Mouse (Mus musculus): Measurements from ENCODE around the gene Pltp. TPM values are rescaled to one million over a fixed set of nuclear protein-coding genes. Genes with fewer than 3 reads are reported as not detected.

Gene Pltp
- 10 to 100 TPM; 72.9 to 79.2 TPM for total RNA-seq (2021)
- long read RNA-seq, transcript Pltp-201 (16 exons, 1,809 nt) = major isoform, 51 of 74 reads
- long read RNA-seq, transcript Pltp-202 (15 exons, 2,226 nt) = minor isoform, 7 of 74 reads
- long read RNA-seq, partial matches to known transcripts = 11 of 74 reads
- long read RNA-seq, other reads (novel, unspliced or antisense) = 5 of 74 reads

GRCm38 (mm10) chr2:164857101-164857821 lies at the start of gene Pltp:
Gene Pltp (minus strand): TSS chr2:164857711.
- peak; percentile 44 to 46 for DNase-seq (ENCODE audit: low spot score in 2 of 2)

GRCm38 (mm10) chr2:164906071-164906470 lies 48.6 kb upstream of the Pltp start:
- no peak for DNase-seq (ENCODE audit: low spot score in 2 of 2)

GRCm38 (mm10) chr2:164903496-164903895 lies 46.0 kb upstream of the Pltp start:
- no peak for DNase-seq (ENCODE audit: low spot score in 2 of 2)

GRCm38 (mm10) chr2:164901380-164901779 lies 43.9 kb upstream of the Pltp start:
- no peak for DNase-seq (ENCODE audit: low spot score in 2 of 2)

GRCm38 (mm10) chr2:164899723-164900459 lies 42.4 kb upstream of the Pltp start:
- DNase-seq (ENCODE audit: low spot score in 2 of 2) = no peak

GRCm38 (mm10) chr2:164899034-164899433 lies 41.5 kb upstream of the Pltp start:
- no peak for DNase-seq (ENCODE audit: low spot score in 2 of 2)

- no peak for DNase-seq (ENCODE audit: low spot score in 2 of 2)
Measured at GRCm38 (mm10) chr2:164898008-164898407, 40.5 kb upstream of the Pltp start.

- DNase-seq (ENCODE audit: low spot score in 2 of 2) = no peak
Measured at GRCm38 (mm10) chr2:164895885-164896284, 38.4 kb upstream of the Pltp start.

GRCm38 (mm10) chr2:164894644-164895043 lies 37.1 kb upstream of the Pltp start:
- no peak for DNase-seq (ENCODE audit: low spot score in 2 of 2)

GRCm38 (mm10) chr2:164894048-164894447 lies 36.5 kb upstream of the Pltp start:
- DNase-seq (ENCODE audit: low spot score in 2 of 2) = no peak

- DNase-seq (ENCODE audit: low spot score in 2 of 2) = no peak
Measured at GRCm38 (mm10) chr2:164892696-164893216, 35.2 kb upstream of the Pltp start.

- DNase-seq (ENCODE audit: low spot score in 2 of 2) = no peak
Measured at GRCm38 (mm10) chr2:164891908-164892695, 34.6 kb upstream of the Pltp start.

- no peak for DNase-seq (ENCODE audit: low spot score in 2 of 2)
Measured at GRCm38 (mm10) chr2:164891056-164891834, 33.7 kb upstream of the Pltp start.

- DNase-seq (ENCODE audit: low spot score in 2 of 2) = no peak
Measured at GRCm38 (mm10) chr2:164890411-164891049, 33.0 kb upstream of the Pltp start.

- DNase-seq (ENCODE audit: low spot score in 2 of 2) = no peak
Measured at GRCm38 (mm10) chr2:164889960-164890359, 32.4 kb upstream of the Pltp start.

GRCm38 (mm10) chr2:164888996-164889395 lies 31.5 kb upstream of the Pltp start:
- no peak for DNase-seq (ENCODE audit: low spot score in 2 of 2)

- no peak for DNase-seq (ENCODE audit: low spot score in 2 of 2)
Measured at GRCm38 (mm10) chr2:164886617-164887016, 29.1 kb upstream of the Pltp start.

GRCm38 (mm10) chr2:164885788-164886187 lies 28.3 kb upstream of the Pltp start:
- DNase-seq (ENCODE audit: low spot score in 2 of 2) = peak; percentile 85 to 89

GRCm38 (mm10) chr2:164882619-164883018 lies 25.1 kb upstream of the Pltp start:
- no peak for DNase-seq (ENCODE audit: low spot score in 2 of 2)
